Mouse (Mus musculus): ENCODE measurements around the gene Cmip. TPM values are rescaled to one million over a fixed set of nuclear protein-coding genes. Genes with fewer than 3 reads are reported as not detected.
A peak's percentile ranks its signal among the peaks of the same experiment; 100 is the strongest.
"Not testable (repeated sequence)": the region's sequence is repeated elsewhere in the genome, so short reads cannot be mapped to it uniquely, and the experiment has no call there.

Gene Cmip
- polyA plus RNA-seq, 1 experiment from 2014 or later = 6.2 TPM

DNA sequence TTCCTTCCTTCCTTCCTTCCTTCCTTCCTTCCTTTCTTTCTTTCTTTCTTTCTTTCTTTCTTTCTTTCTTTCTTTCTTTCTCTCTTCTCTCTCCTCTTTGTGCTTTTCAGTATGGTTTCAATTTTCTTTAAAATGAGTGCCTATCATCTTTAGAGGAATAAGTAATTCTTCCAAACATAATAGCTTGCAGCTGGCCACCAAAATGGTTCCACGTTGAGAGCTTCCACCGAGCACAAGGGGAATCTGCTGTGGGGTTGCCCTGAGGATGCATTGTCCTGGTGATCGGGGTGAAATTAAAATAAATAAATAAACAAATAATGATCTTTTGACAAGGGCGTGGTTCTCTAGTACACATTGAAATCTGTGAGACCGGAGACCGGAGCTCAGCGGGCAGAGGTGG, 152.2 kb downstream of the Cmip start:
- Histone ChIP-seq H3K36me3 (no peaks in the 10 kb centered on the region), H3K4me3 (no peak overlapping the region), H3K4me2 (no peak overlapping the region), H3K27me3 (replicated peaks) (no peaks in the 10 kb centered on the region), H3K9ac (no peak overlapping the region), H3K4me1 (peaks cover 37% of the 10 kb centered on the region), H3K9me3 (no peaks in the 10 kb centered on the region), H3K27ac (replicated peaks) (no peak overlapping the region)
- no peak for ATAC-seq (ENCODE audit: extremely low read depth, insufficient number of reproducible peaks, low FRiP score, low TSS enrichment)
- 90% methylated on average over 7 of the region's 7 CpGs for WGBS

DNA sequence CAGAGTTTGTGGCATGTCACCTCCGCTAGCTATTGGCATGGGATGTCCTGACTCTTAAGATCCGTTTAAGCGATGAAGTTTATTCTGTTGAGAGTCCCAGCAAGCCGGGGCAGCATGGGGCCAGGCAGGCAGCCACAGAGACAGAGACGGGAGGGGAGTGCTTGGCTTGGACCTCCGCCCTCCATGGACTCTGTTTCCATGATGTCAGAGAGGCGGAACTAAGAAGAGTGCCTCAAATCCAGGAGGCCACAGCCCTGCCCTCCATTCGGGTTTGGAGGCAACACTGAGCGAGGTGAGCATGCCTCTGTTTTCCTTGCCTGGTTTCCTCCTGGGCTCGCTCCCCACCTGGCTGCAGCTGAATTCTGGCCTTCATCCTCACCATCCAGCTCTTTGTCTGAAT, 153.5 kb downstream of the Cmip start:
- no peak for ATAC-seq (ENCODE audit: extremely low read depth, insufficient number of reproducible peaks, low FRiP score, low TSS enrichment)
- H3K9me3 ChIP-seq = no peaks in the 10 kb centered on the region
- no peaks in the 10 kb centered on the region for H3K36me3 ChIP-seq
- H3K9ac ChIP-seq = no peak overlapping the region
- H3K4me3 ChIP-seq = no peak overlapping the region
- no peaks in the 10 kb centered on the region for H3K27me3 ChIP-seq (replicated peaks)
- peaks cover 37% of the 10 kb centered on the region for H3K4me1 ChIP-seq
- peak overlapping the region; percentile 14; the same call in 1 of the 2 replicates for H3K4me2 ChIP-seq
- WGBS = 56% methylated on average over 10 of the region's 10 CpGs
- 0 out of 2 replicates have a peak overlapping the region, but pooled peaks have one; percentile 28 for H3K27ac ChIP-seq (replicated peaks)

DNA sequence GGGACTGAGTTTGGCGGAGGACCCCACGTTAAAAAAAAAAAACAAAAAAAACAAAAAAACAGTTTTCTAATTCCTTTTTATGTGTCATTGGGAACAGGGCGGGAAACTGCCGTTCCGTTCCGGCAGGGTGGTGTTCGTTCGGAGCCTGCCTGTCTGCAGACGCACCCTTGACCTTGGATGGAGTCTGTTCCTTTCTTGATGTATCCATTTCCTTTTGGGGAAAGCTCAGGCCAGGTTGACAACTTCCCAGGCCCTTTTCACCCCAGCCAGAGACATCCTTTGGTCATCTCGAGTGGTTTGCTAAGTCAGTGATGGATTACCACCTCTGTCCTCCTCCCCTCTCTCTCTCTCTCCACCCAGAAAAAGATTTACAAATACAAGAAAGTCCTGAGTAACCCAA, 154.0 kb downstream of the Cmip start:
- no peak for ATAC-seq (ENCODE audit: extremely low read depth, insufficient number of reproducible peaks, low FRiP score, low TSS enrichment)
- no peak overlapping the region for H3K4me3 ChIP-seq

DNA sequence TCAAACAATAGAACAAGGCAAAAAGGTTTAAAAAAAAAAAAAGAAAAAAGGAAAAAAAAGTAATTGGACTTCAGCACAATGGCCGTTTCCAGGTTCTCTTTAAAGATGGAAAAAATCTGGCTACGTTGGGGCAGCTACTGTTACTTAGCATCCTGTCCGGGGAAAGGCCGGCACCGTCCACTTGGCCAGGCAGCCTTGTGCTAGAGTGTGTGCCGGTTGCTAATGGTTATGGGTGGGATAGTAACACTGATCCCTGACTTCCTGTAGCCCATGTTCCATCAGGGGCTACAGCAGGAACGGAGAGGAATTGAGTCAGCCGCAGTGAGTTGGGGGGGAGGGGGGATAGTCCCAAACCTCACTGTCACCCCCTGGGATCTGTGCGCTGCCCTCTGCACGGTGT, 155.4 kb downstream of the Cmip start:
- Histone ChIP-seq H3K27me3 (replicated peaks) (no peaks in the 10 kb centered on the region), H3K4me2 (no peak overlapping the region), H3K27ac (replicated peaks) (no peak overlapping the region), H3K4me1 (peaks cover 37% of the 10 kb centered on the region), H3K9ac (no peak overlapping the region), H3K9me3 (no peaks in the 10 kb centered on the region), H3K36me3 (peaks cover 17% of the 10 kb centered on the region), H3K4me3 (no peak overlapping the region)
- no peak for ATAC-seq (ENCODE audit: extremely low read depth, insufficient number of reproducible peaks, low FRiP score, low TSS enrichment)
- 76% methylated on average over 10 of the region's 10 CpGs for WGBS

More for the DNA sequence above, 154.0 kb downstream of the Cmip start:
- Histone ChIP-seq H3K27me3 (replicated peaks) (no peaks in the 10 kb centered on the region), H3K9ac (no peak overlapping the region), H3K27ac (replicated peaks) (no peak overlapping the region), H3K9me3 (no peaks in the 10 kb centered on the region), H3K4me2 (no peak overlapping the region), H3K4me1 (peaks cover 37% of the 10 kb centered on the region), H3K36me3 (peaks cover 3% of the 10 kb centered on the region)
- 73% methylated on average over 10 of the region's 10 CpGs for WGBS

DNA sequence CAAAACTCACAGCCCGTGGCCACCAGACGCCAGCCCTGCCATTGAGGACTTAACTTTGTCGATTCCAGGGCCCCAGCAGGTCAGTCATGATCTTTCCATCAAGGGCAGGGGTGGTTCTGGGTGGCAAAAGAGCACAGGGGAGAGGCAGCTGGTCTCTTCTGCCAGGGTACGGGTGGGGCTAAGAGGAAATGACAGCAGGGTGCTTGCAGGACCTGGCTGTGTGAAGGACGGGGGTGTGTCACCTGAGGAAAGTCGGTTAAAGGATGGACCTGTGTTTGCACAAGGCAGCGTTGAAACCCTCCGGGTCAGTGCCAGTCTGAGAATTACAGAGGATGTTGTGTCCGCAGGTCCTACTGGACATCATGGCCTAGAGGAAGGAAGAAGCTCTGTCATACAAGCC, 161.0 kb downstream of the Cmip start:
- WGBS = 89% methylated on average over 9 of the region's 9 CpGs
- no peak overlapping the region for H3K27ac ChIP-seq (replicated peaks)
- no peak overlapping the region for H3K4me3 ChIP-seq
- no peak for ATAC-seq (ENCODE audit: extremely low read depth, insufficient number of reproducible peaks, low FRiP score, low TSS enrichment)
- H3K4me1 ChIP-seq = peaks cover 33% of the 10 kb centered on the region
- no peaks in the 10 kb centered on the region for H3K27me3 ChIP-seq (replicated peaks)
- H3K9me3 ChIP-seq = no peaks in the 10 kb centered on the region
- H3K36me3 ChIP-seq = peaks cover 31% of the 10 kb centered on the region
- H3K9ac ChIP-seq = no peak overlapping the region
- H3K4me2 ChIP-seq = no peak overlapping the region

DNA sequence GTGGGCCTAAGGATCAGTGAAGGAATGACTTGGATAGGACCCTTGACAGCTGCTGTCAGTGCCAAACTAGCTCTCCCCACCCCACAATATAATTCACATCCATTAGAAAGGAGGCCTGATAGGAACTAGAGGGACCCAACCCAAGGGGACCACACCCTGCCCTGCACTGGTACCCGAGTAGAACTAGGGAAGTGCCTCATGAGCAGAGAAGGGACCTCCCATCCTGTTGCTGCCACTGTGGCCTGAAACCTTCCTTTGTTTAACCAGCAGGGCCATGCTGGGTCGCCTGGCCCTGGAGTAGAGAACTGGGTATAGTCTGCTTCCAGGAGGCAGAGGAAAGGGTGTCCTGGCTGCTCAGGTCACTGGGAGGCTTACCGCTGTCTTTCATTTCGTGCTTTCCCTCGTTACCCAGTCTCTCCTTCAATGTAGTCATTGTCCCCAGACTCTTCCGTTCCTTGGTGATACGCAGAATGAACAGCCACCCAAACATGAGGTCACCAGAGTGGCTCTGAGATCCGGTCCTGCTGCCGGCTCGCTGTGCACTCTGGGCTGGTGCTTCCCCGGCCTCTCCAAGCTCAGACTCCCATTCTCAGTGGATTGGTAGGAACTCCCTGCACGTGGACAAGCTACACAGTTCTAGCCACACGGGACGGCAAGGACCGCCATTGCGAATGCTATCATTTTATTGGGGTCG, 164.1 kb downstream of the Cmip start:
- no peak for ATAC-seq (ENCODE audit: extremely low read depth, insufficient number of reproducible peaks, low FRiP score, low TSS enrichment)
- no peak overlapping the region for H3K4me2 ChIP-seq
- H3K9ac ChIP-seq = no peak overlapping the region
- H3K27me3 ChIP-seq (replicated peaks) = no peaks in the 10 kb centered on the region
- H3K9me3 ChIP-seq = no peaks in the 10 kb centered on the region
- peaks cover 50% of the 10 kb centered on the region for H3K36me3 ChIP-seq
- H3K27ac ChIP-seq (replicated peaks) = no peak overlapping the region
- H3K4me1 ChIP-seq = peaks cover 33% of the 10 kb centered on the region
- 80% methylated on average over 17 of the region's 17 CpGs for WGBS
- H3K4me3 ChIP-seq = no peak overlapping the region

DNA sequence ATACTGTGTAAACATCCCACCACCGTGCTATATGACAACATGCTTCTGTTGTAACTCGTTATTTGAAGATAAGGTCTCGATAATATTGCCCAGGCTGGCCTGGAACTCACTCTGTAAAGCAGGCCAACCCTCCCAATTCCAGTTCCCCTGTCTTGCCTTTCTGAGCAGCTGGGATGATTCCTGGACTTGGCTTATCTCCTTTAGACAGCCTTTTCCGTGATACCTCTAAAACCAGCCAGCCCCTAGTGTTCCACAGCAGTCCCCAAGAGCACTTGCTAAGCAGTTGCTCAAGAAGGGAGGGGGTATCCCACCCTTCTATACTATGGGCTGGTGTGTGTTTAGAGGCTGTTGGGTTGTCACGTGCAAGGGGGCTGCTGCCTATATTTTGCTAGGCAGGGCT, 165.0 kb downstream of the Cmip start:
- Histone ChIP-seq H3K36me3 (peaks cover 45% of the 10 kb centered on the region), H3K27ac (replicated peaks) (peak overlapping the region; percentile 90; the same call in 1 of the 2 replicates), H3K4me1 (peaks cover 33% of the 10 kb centered on the region), H3K27me3 (replicated peaks) (no peaks in the 10 kb centered on the region), H3K4me3 (no peak overlapping the region), H3K9me3 (no peaks in the 10 kb centered on the region), H3K9ac (no peak overlapping the region), H3K4me2 (peak overlapping the region; percentile 63; the same call in 1 of the 2 replicates)
- ATAC-seq (ENCODE audit: extremely low read depth, insufficient number of reproducible peaks, low FRiP score, low TSS enrichment) = no peak
- 36% methylated on average over 5 of the region's 5 CpGs for WGBS

DNA sequence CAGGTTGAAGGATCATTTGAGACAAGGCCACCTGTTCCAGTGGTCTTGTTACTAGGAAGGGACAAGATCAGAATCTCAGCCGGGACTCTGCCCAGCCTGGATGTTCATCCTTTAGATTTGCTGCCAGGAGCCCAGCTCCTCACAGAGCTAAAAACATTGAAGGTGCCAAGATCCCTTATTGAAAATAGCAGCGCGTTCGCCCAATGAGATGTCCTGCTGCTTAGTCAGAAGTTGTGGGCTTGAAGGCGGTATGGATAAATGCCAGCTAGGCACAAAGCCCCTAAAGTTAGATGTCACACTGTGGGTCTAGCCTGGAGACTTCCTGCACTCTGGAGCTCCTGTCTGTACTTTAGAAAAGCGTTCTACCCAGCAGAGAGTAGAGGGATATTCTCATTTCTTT, 165.5 kb downstream of the Cmip start:
- no peak overlapping the region for H3K9ac ChIP-seq
- 69% methylated on average over 6 of the region's 6 CpGs for WGBS
- H3K27me3 ChIP-seq (replicated peaks) = no peaks in the 10 kb centered on the region
- H3K4me2 ChIP-seq = peak overlapping the region; percentile 63
- H3K4me1 ChIP-seq = peaks cover 33% of the 10 kb centered on the region
- H3K4me3 ChIP-seq = no peak overlapping the region
- no peaks in the 10 kb centered on the region for H3K9me3 ChIP-seq
- H3K36me3 ChIP-seq = peaks cover 45% of the 10 kb centered on the region
- peak overlapping the region; percentile 90 for H3K27ac ChIP-seq (replicated peaks)
- ATAC-seq (ENCODE audit: extremely low read depth, insufficient number of reproducible peaks, low FRiP score, low TSS enrichment) = no peak

DNA sequence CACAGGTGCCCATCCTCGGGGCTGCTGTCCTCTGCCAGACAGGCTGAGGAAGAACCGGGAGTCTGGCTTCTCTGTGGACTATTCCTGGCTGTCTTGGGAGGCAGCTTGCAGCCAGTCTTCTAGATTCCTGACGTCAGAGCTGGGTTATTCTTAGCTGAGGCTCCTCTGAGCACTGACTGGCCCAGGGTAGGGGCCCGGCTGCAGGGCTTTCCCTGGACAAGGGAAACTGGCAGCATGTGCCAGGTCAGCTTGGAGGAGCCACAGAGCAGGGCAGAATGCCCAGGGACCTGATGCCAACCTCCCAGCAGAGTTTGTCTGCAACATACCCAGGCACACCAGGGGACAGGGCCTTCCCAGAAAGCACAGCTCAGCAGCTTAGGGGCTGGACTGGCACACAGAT, 166.2 kb downstream of the Cmip start:
- Histone ChIP-seq H3K36me3 (peaks cover 44% of the 10 kb centered on the region), H3K9me3 (no peaks in the 10 kb centered on the region), H3K27ac (replicated peaks) (peak overlapping the region; percentile 90), H3K4me3 (0 out of 2 replicates have a peak overlapping the region, but pooled peaks have one; percentile 25), H3K27me3 (replicated peaks) (no peaks in the 10 kb centered on the region), H3K4me1 (peaks cover 33% of the 10 kb centered on the region), H3K4me2 (peak overlapping the region; percentile 63), H3K9ac (peak overlapping the region; percentile 72)
- WGBS = 33% methylated on average over 4 of the region's 4 CpGs
- 0 out of 2 replicates have a peak, but pooled peaks have one; percentile 37 for ATAC-seq (ENCODE audit: extremely low read depth, insufficient number of reproducible peaks, low FRiP score, low TSS enrichment)

DNA sequence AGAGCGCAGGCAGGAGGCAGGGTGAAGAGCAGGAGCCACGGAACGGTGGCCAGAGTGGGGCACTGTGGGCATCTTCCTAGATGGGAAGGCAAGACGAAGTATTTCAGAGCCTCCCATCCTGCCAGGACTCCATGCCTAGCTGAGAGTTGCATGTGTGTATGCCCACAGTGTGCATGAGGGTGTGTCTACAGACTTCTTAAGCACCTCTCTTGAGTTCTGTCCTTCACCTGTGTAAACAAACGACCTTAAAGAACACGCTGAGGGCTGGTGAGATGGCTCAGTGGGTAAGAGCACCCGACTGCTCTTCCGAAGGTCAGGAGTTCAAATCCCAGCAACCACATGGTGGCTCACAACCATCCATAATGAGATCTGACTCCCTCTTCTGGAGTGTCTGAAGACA, 171.0 kb downstream of the Cmip start:
- H3K4me1 ChIP-seq; H3K9me3 ChIP-seq; H3K27ac ChIP-seq (replicated peaks); H3K4me3 ChIP-seq; ATAC-seq (ENCODE audit: extremely low read depth, insufficient number of reproducible peaks, low FRiP score, low TSS enrichment); H3K27me3 ChIP-seq (replicated peaks); H3K9ac ChIP-seq; H3K4me2 ChIP-seq: not testable (repeated sequence)
- H3K36me3 ChIP-seq = peaks cover 74% of the 10 kb centered on the region
- 91% methylated on average over 8 of the region's 8 CpGs for WGBS

DNA sequence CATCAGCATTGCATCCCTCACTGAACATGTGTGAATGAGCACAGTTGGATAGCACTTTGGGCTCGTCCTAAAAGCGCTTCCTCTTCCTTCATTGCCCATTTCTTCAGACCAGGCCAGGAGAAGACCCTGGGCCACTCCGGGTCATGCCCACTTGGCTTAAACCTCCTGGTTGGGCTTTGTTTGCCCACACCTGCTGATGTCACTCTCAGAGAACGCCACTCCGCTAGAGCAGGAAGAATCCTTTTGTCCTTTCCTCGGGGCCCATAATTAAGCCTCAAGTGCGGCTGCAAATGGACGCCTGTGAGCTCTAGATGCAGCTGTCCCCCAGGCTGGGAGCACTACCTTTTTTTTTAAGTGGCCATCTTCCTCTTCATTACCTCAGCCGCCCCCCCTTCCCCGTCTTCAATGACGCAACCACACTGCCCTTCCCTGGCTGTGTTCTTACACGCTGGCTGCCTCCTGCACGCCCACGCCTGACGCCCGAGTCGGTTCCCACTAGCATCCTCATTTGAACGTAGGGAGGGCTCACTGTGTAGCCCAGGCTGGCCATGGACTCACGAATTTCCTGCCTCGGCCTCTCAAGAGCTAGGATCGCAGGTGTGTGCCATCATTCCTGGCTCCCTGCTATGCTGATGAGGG, 171.8 kb downstream of the Cmip start:
- Histone ChIP-seq H3K36me3 (peaks cover 80% of the 10 kb centered on the region), H3K9me3 (no peaks in the 10 kb centered on the region), H3K4me2 (no peak overlapping the region), H3K27me3 (replicated peaks) (no peaks in the 10 kb centered on the region), H3K9ac (no peak overlapping the region), H3K4me1 (peaks cover under 1% of the 10 kb centered on the region; the same call in 1 of the 2 replicates), H3K27ac (replicated peaks) (no peak overlapping the region), H3K4me3 (no peak overlapping the region)
- 84% methylated on average over 21 of the region's 21 CpGs for WGBS
- no peak for ATAC-seq (ENCODE audit: extremely low read depth, insufficient number of reproducible peaks, low FRiP score, low TSS enrichment)

DNA sequence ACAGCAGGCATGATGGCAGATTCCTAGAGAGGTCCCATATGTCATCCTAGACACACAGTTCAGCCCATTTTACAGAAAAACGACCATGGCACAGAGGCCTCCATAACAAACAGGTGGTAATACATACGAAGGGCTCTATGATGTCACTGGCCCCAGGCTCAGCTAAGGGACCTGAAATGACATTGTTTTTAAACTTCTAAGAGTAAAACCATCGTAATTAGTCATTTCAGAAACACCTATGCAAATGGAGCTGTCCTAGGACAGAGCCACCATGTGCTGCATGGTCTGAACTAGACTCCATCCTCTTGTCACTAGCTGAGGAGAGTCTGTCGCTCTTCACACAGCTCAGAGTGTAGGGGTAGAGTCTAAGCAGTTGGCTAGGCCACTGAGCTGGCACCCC, 173.8 kb downstream of the Cmip start:
- Histone ChIP-seq H3K9me3 (no peaks in the 10 kb centered on the region), H3K9ac (no peak overlapping the region), H3K36me3 (peaks cover 81% of the 10 kb centered on the region), H3K4me1 (no peaks in the 10 kb centered on the region), H3K4me3 (no peak overlapping the region), H3K27ac (replicated peaks) (no peak overlapping the region), H3K27me3 (replicated peaks) (no peaks in the 10 kb centered on the region), H3K4me2 (no peak overlapping the region)
- 85% methylated on average over 4 of the region's 4 CpGs for whole genome bisulfite sequencing
- ATAC-seq (ENCODE audit: extremely low read depth, insufficient number of reproducible peaks, low FRiP score, low TSS enrichment) = no peak

Data from heart, embryonic 13.5 days (tissue).